Mouse (Mus musculus) neural tube, embryonic 14.5 days (tissue): Measurements from ENCODE around the gene Smarca2. TPM values are rescaled to one million over a fixed set of nuclear protein-coding genes. Genes with fewer than 3 reads are reported as not detected.

ENCODE experiments used
- ATAC-seq: fragments of 200-750 bp; cut with Nextera tagmentation; 2 replicates; pipeline ENCODE4 v1.8.0; 2017; ENCODE audit warnings: low read depth, mild to moderate bottlenecking, moderate TSS enrichment, moderate library complexity
- H3K27ac ChIP-seq: fragments of 300-500 bp; sonication (generic); 2 replicates; pipeline ENCODE4 v1.5.1; 2014; ENCODE audit warnings: low read depth, mild to moderate bottlenecking, control low read depth, low read length, moderate library complexity, mixed read lengths
- H3K27me3 ChIP-seq: fragments of 300-500 bp; sonication (generic); 2 replicates; pipeline ENCODE4 v1.6.1; 2014; ENCODE audit warnings: low read length; ENCODE audit not compliant: control insufficient read depth, insufficient read depth
- H3K36me3 ChIP-seq: fragments of 300-500 bp; sonication (generic); 2 replicates; pipeline ENCODE4 v1.6.1; 2014; ENCODE audit warnings: low read length, mixed read lengths; ENCODE audit not compliant: control insufficient read depth, insufficient read depth
- H3K4me1 ChIP-seq: fragments of 300-500 bp; sonication (generic); 2 replicates; pipeline ENCODE4 v1.6.1; 2014; ENCODE audit warnings: low read length; ENCODE audit not compliant: control insufficient read depth, insufficient read depth
- H3K4me2 ChIP-seq: fragments of 300-500 bp; sonication (generic); 2 replicates; pipeline ENCODE4 v1.6.1; 2014; ENCODE audit warnings: mild to moderate bottlenecking, low read depth, low read length, control low read depth
- H3K4me3 ChIP-seq: fragments of 300-500 bp; sonication (generic); 2 replicates; pipeline ENCODE4 v1.5.1; 2014; ENCODE audit warnings: low read depth, low read length, control low read depth, mixed read lengths
- H3K9ac ChIP-seq: fragments of 300-500 bp; sonication (generic); replicated peaks from 2 replicates; pipeline ENCODE4 v1.6.1; 2014; ENCODE audit warnings: low read depth, mild to moderate bottlenecking, control low read depth, low read length, mixed read lengths
- H3K9me3 ChIP-seq: fragments of 300-500 bp; sonication (generic); 2 replicates; pipeline ENCODE4 v1.6.1; 2016; ENCODE audit warnings: low read length; ENCODE audit not compliant: control insufficient read depth
- WGBS: fragments of 180-500 bp; shearing (Covaris S2); extraction: QIAGEN DNeasy Blood & Tissue Kit; methylation state at CpG from one replicate; pipeline ENCODE4 v1.1.7; 2014; 5-methylcytosine and 5-hydroxymethylcytosine counted together
- polyA plus RNA-seq: library from polyadenylated mRNA; unstranded; fragments of >200 nt; fragmentation: Nextera tagmentation; extraction: Ambion mirVana; gene quantifications from 2 replicates; pipeline ENCODE4 v1.2.1, GENCODE M21; 2014

Smarca2 gene
- polyA plus RNA-seq, 1 experiment from 2014 or later: 128 TPM

GRCm38 (mm10) chr19:26719161-26719560 lies 114.3 kb downstream of the Smarca2 start:
- Histone ChIP-seq H3K4me3 (no peak overlapping the region), H3K27ac (no peak overlapping the region), H3K27me3 (no peaks in the 10 kb centered on the region), H3K4me2 (no peak overlapping the region), H3K9me3 (no peaks in the 10 kb centered on the region), H3K36me3 (no peaks in the 10 kb centered on the region), H3K9ac (no peak overlapping the region), H3K4me1 (no peaks in the 10 kb centered on the region)
- ATAC-seq: no peak
- 93% methylated on average over 7 of the region's 7 CpGs for WGBS

DNA sequence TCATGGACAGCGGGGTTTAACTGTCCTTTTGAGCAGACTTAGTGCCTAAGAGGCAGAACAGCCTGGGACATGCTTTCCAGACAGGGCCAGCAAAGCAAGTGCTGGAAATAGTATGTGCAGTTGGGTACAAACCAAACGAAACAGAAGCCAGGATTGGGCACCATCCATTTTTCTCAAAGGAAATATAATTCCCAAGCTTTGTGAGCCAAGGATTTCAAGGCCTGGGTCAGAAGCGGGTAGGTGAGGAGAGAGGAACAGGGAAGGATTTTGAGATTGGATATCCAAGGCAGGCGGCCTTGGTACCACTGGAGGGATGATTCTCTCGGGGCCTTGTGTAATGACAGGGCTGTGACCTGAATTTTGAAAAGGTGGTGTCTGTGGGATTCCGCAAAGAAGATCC lies 116.9 kb downstream of the Smarca2 start:
- Histone ChIP-seq H3K4me3 (no peak overlapping the region), H3K9me3 (no peaks in the 10 kb centered on the region), H3K27me3 (no peaks in the 10 kb centered on the region), H3K36me3 (no peaks in the 10 kb centered on the region), H3K4me2 (no peak overlapping the region), H3K9ac (no peak overlapping the region), H3K27ac (no peak overlapping the region), H3K4me1 (no peaks in the 10 kb centered on the region)
- ATAC-seq: no peak
- 56% methylated on average over 6 of the region's 6 CpGs for WGBS

- Histone ChIP-seq H3K4me1 (no peaks in the 10 kb centered on the region), H3K4me3 (no peak overlapping the region), H3K27me3 (no peaks in the 10 kb centered on the region), H3K9me3 (no peaks in the 10 kb centered on the region), H3K4me2 (no peak overlapping the region), H3K36me3 (no peaks in the 10 kb centered on the region), H3K27ac (no peak overlapping the region), H3K9ac (no peak overlapping the region)
- ATAC-seq: no peak
- WGBS: 89% methylated on average over 11 of the region's 11 CpGs
These were observed 119.0 kb downstream of the Smarca2 start for GRCm38 (mm10) chr19:26723899-26724298.

DNA sequence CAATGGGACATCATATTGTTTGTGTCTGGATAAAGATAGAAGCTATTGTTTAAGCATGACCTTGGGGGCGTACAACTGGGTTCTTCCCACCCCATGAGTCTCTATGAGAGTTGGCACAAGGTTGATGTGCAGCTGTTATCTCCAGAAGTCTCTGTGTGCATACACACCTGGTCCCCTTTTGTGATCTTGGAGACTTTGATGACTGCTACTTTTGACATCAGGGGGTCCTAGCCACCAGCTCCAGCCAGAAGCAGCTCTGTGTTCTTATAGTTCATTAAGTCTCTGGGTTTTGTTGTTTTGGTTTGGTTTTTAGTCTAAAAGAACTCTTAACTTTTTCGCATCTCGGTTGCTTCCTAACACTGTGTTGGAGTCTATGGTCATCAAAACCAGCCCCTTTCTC lies 119.8 kb downstream of the Smarca2 start:
- 88% methylated on average over 3 of the region's 3 CpGs for WGBS
- Histone ChIP-seq H3K9ac (no peak overlapping the region), H3K4me1 (no peaks in the 10 kb centered on the region), H3K27me3 (no peaks in the 10 kb centered on the region), H3K9me3 (no peaks in the 10 kb centered on the region), H3K4me3 (no peak overlapping the region), H3K4me2 (no peak overlapping the region), H3K36me3 (no peaks in the 10 kb centered on the region), H3K27ac (no peak overlapping the region)
- no peak for ATAC-seq

DNA sequence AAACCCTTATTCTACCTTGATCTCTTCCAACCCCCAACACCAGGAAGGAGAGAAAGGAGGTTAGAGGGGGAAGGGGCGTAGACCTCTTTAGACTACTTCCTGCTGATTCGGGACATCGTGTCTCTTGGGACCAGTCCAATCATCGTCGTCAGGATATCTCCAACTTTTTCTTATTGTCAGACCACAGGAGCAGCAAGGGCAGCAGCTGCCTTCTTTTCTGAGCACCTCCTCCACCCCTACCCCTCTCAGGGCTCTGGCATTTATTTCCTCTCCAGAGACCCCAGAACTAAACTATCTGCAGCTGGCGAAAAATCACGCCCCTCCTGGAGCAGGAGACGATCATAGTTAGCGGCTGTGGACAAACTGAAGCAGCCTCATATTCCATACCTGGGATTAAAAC lies 122.9 kb downstream of the Smarca2 start:
- Histone ChIP-seq H3K9ac (no peak overlapping the region), H3K9me3 (no peaks in the 10 kb centered on the region), H3K4me2 (no peak overlapping the region), H3K4me3 (no peak overlapping the region), H3K36me3 (no peaks in the 10 kb centered on the region), H3K4me1 (no peaks in the 10 kb centered on the region), H3K27me3 (no peaks in the 10 kb centered on the region), H3K27ac (no peak overlapping the region)
- 82% methylated on average over 9 of the region's 9 CpGs for WGBS
- no peak for ATAC-seq

DNA sequence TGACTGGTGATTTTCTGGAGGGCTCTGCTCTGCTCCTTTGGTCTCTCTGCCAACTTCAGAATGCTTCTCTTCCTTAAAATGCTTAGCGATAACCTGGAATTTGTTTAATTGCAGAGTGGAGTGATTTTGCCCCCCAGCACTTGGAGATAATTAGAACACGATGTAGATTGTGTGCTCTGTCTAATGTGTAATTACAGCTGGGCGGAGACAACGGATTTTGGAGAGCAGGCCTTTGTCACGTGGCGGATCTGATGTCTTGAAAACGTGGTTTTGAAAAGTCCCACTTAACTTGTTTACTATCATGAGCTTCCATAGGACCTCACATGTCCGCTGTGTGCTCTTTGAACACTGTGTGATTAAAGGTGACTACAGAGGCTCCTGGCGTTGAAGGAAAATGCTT lies 125.6 kb downstream of the Smarca2 start:
- Histone ChIP-seq H3K9me3 (no peaks in the 10 kb centered on the region), H3K4me1 (peaks cover 16% of the 10 kb centered on the region), H3K27me3 (no peaks in the 10 kb centered on the region), H3K36me3 (no peaks in the 10 kb centered on the region), H3K4me3 (no peak overlapping the region), H3K9ac (no peak overlapping the region), H3K4me2 (no peak overlapping the region), H3K27ac (no peak overlapping the region)
- no peak for ATAC-seq
- 69% methylated on average over 9 of the region's 9 CpGs for WGBS

DNA sequence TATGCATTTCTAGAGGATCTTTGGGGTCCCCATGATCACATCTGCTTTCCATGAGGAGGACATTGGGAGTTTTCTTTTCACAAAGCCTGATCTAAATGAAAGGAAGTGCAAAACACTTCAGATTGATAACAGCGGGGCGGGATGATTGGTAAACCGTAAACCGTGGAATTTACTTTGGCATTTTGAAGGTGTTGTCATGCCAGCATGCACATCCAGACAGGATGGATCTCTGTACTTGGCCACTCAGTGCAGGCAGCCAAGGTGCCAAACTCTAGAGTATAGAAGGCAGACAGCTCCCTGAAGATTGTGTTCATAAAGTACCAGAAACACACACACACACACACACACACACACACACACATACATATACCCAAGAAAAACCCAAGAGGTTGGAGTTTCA lies 126.3 kb downstream of the Smarca2 start:
- 91% methylated on average over 4 of the region's 4 CpGs for WGBS
- Histone ChIP-seq H3K4me3 (no peak overlapping the region), H3K9me3 (no peaks in the 10 kb centered on the region), H3K27me3 (no peaks in the 10 kb centered on the region), H3K9ac (no peak overlapping the region), H3K4me1 (peaks cover 16% of the 10 kb centered on the region), H3K36me3 (no peaks in the 10 kb centered on the region), H3K4me2 (no peak overlapping the region), H3K27ac (no peak overlapping the region)
- ATAC-seq: no peak

DNA sequence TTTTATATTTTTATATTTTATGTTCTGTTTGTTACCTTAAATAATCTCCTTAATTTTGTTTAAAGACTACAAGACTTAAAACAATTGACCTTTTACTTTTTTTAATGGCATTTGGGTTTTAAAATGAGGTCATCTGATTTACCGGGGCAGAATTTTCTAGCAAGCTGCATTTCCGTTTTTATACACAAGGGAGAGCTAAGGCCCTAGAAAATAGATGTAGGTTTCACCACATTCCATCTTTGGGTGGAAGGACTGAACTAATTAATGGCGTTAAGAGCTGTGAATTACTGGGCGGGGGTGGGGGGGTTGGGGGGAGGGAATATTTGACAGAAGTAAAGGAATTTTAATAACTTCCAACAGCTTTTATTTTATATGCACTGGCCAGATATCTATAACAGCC lies 127.0 kb downstream of the Smarca2 start:
- peaks cover 16% of the 10 kb centered on the region for H3K4me1 ChIP-seq
- no peaks in the 10 kb centered on the region for H3K27me3 ChIP-seq
- no peaks in the 10 kb centered on the region for H3K36me3 ChIP-seq
- no peak for ATAC-seq
- H3K27ac ChIP-seq: no peak overlapping the region
- no peak overlapping the region for H3K4me2 ChIP-seq
- H3K9me3 ChIP-seq: no peaks in the 10 kb centered on the region
- H3K9ac ChIP-seq: no peak overlapping the region
- H3K4me3 ChIP-seq: no peak overlapping the region
- under 1% methylated on average over 4 of the region's 4 CpGs for WGBS

DNA sequence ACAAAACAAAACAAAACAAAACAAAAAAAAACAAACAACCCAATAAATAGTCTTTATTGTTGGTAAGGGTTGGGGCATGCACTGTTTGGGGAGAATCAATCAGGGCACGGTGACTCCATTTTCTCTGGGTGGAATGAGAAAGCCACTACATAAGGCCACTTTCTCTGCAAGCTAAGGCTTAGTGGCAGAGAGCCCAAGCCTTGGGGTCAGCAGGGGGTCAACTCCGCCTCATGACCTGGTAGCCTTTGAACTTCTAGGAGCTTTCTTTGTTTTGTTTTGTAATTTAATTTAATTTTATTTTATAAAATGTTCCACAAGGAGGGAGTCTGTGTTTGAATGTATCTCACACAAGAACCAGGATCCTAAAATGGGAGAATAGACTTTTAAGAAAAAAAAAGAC lies 128.2 kb downstream of the Smarca2 start:
- peaks cover 16% of the 10 kb centered on the region for H3K4me1 ChIP-seq
- 43% methylated on average over 2 of the region's 2 CpGs for WGBS
- H3K4me2 ChIP-seq: no peak overlapping the region
- no peak overlapping the region for H3K27ac ChIP-seq
- ATAC-seq: no peak
- no peaks in the 10 kb centered on the region for H3K9me3 ChIP-seq
- no peaks in the 10 kb centered on the region for H3K36me3 ChIP-seq
- H3K4me3 ChIP-seq: no peak overlapping the region
- H3K27me3 ChIP-seq: no peaks in the 10 kb centered on the region
- H3K9ac ChIP-seq: no peak overlapping the region
